Mouse (Mus musculus) spleen, postnatal 14 days (tissue): ENCODE data around the gene Dcx.

Source experiments
- DNase-seq, 2 experiments: peaks; one replicate each; pipeline ENCODE4 v3.0.0; 2021 to 2022; ENCODE audit warnings: low spot score in 2 of 2

Dcx gene

GRCm38 (mm10) chrX:143827212-143827611 is 105.9 kb downstream of the Dcx start, which contains the start of gene Capn6:
Gene Capn6 (minus strand): TSS chrX:143827414.
- DNase-seq = no peak

GRCm38 (mm10) chrX:143826521-143826920 is 106.6 kb downstream of the Dcx start:
- DNase-seq = no peak

GRCm38 (mm10) chrX:143818961-143819360 is 114.2 kb downstream of the Dcx start:
- DNase-seq = no peak

- DNase-seq = no peak
These were observed 117.2 kb downstream of the Dcx start for GRCm38 (mm10) chrX:143815948-143816347.
